Mouse (Mus musculus): Measurements from ENCODE around the gene 1600012H06Rik. TPM values are rescaled to one million over a fixed set of nuclear protein-coding genes. Genes with fewer than 3 reads are reported as not detected.
"Not testable (repeated sequence)": the region's sequence is repeated elsewhere in the genome, so short reads cannot be mapped to it uniquely, and the experiment has no call there.

Gene 1600012H06Rik
- polyA plus RNA-seq, 1 experiment from 2014 or later: 39.0 TPM

- no peak for ATAC-seq (ENCODE audit: low FRiP score, low TSS enrichment)
These were observed 11.5 kb upstream of the 1600012H06Rik start for GRCm38 (mm10) chr17:14931469-14931868.

GRCm38 (mm10) chr17:14935280-14935679 is 7.7 kb upstream of the 1600012H06Rik start:
- H3K27ac ChIP-seq (replicated peaks); H3K9me3 ChIP-seq (ENCODE audit: control insufficient read depth, low read length); H3K9ac ChIP-seq (ENCODE audit: low read length); H3K27me3 ChIP-seq (ENCODE audit: control insufficient read depth, insufficient read depth, low read length); DNase-seq (ENCODE audit: low spot score); H3K36me3 ChIP-seq (ENCODE audit: control insufficient read depth, insufficient read depth, low read length); H3K4me1 ChIP-seq (replicated peaks; ENCODE audit: control insufficient read depth, insufficient read depth); H3K4me2 ChIP-seq (replicated peaks; ENCODE audit: low read depth); ATAC-seq (ENCODE audit: low FRiP score, low TSS enrichment); H3K4me3 ChIP-seq (ENCODE audit: low read depth, low read length): not testable (repeated sequence)
- 47% methylated on average over 13 of the region's 14 CpGs for WGBS

More at GRCm38 (mm10) chr17:14931469-14931868, 11.5 kb upstream of the 1600012H06Rik start:
- Histone ChIP-seq H3K9me3 (ENCODE audit: control insufficient read depth, low read length) (no peaks in the 10 kb centered on the region), H3K4me2 (replicated peaks; ENCODE audit: low read depth) (no peak overlapping the region), H3K27me3 (ENCODE audit: control insufficient read depth, insufficient read depth, low read length) (no peaks in the 10 kb centered on the region), H3K36me3 (ENCODE audit: control insufficient read depth, insufficient read depth, low read length) (no peaks in the 10 kb centered on the region), H3K4me1 (replicated peaks; ENCODE audit: control insufficient read depth, insufficient read depth) (no peaks in the 10 kb centered on the region), H3K27ac (replicated peaks) (no peak overlapping the region), H3K4me3 (ENCODE audit: low read depth, low read length) (no peak overlapping the region), H3K9ac (ENCODE audit: low read length) (no peak overlapping the region)
- no peak for DNase-seq (ENCODE audit: low spot score)
- TF ChIP-seq CTCF (IDR thresholded peaks at IDR 0.05; ENCODE audit: low read depth) (no peak), EP300 (optimal IDR thresholded peaks at IDR 0.05) (no peak)
- WGBS: 81% methylated on average over 5 of the region's 5 CpGs

GRCm38 (mm10) chr17:14935841-14936605 is 7.0 kb upstream of the 1600012H06Rik start:
- H3K27me3 ChIP-seq (ENCODE audit: control insufficient read depth, insufficient read depth, low read length): no peaks in the 10 kb centered on the region
- no peak overlapping the region for H3K27ac ChIP-seq (replicated peaks)
- WGBS: 49% methylated on average over 5 of the region's 5 CpGs
- no peak overlapping the region for H3K4me3 ChIP-seq (ENCODE audit: low read depth, low read length)
- TF ChIP-seq CTCF (IDR thresholded peaks at IDR 0.05; ENCODE audit: low read depth) (no peak), EP300 (optimal IDR thresholded peaks at IDR 0.05) (no peak)
- DNase-seq (ENCODE audit: low spot score) (no peak), ATAC-seq (ENCODE audit: low FRiP score, low TSS enrichment) (no peak)
- H3K9me3 ChIP-seq (ENCODE audit: control insufficient read depth, low read length): no peaks in the 10 kb centered on the region
- H3K4me1 ChIP-seq (replicated peaks; ENCODE audit: control insufficient read depth, insufficient read depth): no peaks in the 10 kb centered on the region
- H3K36me3 ChIP-seq (ENCODE audit: control insufficient read depth, insufficient read depth, low read length): no peaks in the 10 kb centered on the region
- no peak overlapping the region for H3K9ac ChIP-seq (ENCODE audit: low read length)
- H3K4me2 ChIP-seq (replicated peaks; ENCODE audit: low read depth): no peak overlapping the region

- H3K27me3 ChIP-seq (ENCODE audit: control insufficient read depth, insufficient read depth, low read length); H3K4me1 ChIP-seq (replicated peaks; ENCODE audit: control insufficient read depth, insufficient read depth); H3K9me3 ChIP-seq (ENCODE audit: control insufficient read depth, low read length); ATAC-seq (ENCODE audit: low FRiP score, low TSS enrichment); H3K36me3 ChIP-seq (ENCODE audit: control insufficient read depth, insufficient read depth, low read length); H3K4me3 ChIP-seq (ENCODE audit: low read depth, low read length); H3K27ac ChIP-seq (replicated peaks); DNase-seq (ENCODE audit: low spot score): not testable (repeated sequence)
- Histone ChIP-seq H3K4me2 (replicated peaks; ENCODE audit: low read depth) (peak overlapping the region; percentile 94), H3K9ac (ENCODE audit: low read length) (peak overlapping the region; percentile 62; the same call in 1 of the 2 replicates)
- WGBS: 65% methylated on average over 6 of the region's 6 CpGs
These were observed 803 bp upstream of the 1600012H06Rik start for GRCm38 (mm10) chr17:14942181-14942580.

GRCm38 (mm10) chr17:14943729-14944059 is 710 bp downstream of the 1600012H06Rik start:
- Histone ChIP-seq H3K4me2 (replicated peaks; ENCODE audit: low read depth) (peak overlapping the region; percentile 94), H3K4me1 (replicated peaks; ENCODE audit: control insufficient read depth, insufficient read depth) (no peaks in the 10 kb centered on the region), H3K27ac (replicated peaks) (peak overlapping the region; percentile 90), H3K9me3 (ENCODE audit: control insufficient read depth, low read length) (no peaks in the 10 kb centered on the region), H3K9ac (ENCODE audit: low read length) (peak overlapping the region; percentile 89), H3K4me3 (ENCODE audit: low read depth, low read length) (peak overlapping the region; percentile 82), H3K27me3 (ENCODE audit: control insufficient read depth, insufficient read depth, low read length) (no peaks in the 10 kb centered on the region), H3K36me3 (ENCODE audit: control insufficient read depth, insufficient read depth, low read length) (no peaks in the 10 kb centered on the region)
- no peak for DNase-seq (ENCODE audit: low spot score)
- ATAC-seq (ENCODE audit: low FRiP score, low TSS enrichment): no peak; the same call in 1 of the 2 replicates
- 16% methylated on average over 16 of the region's 16 CpGs for WGBS
- TF ChIP-seq CTCF (IDR thresholded peaks at IDR 0.05; ENCODE audit: low read depth) (no peak), EP300 (optimal IDR thresholded peaks at IDR 0.05) (no peak)

- H3K9ac ChIP-seq (ENCODE audit: low read length): no peak overlapping the region
- 91% methylated on average over 1 of the region's 1 CpGs for WGBS
- no peak for ATAC-seq (ENCODE audit: low FRiP score, low TSS enrichment)
- H3K27me3 ChIP-seq (ENCODE audit: control insufficient read depth, insufficient read depth, low read length): no peaks in the 10 kb centered on the region
- H3K4me3 ChIP-seq (ENCODE audit: low read depth, low read length): no peak overlapping the region; the same call in 1 of the 2 replicates
- H3K4me2 ChIP-seq (replicated peaks; ENCODE audit: low read depth): peak overlapping the region; percentile 94
- no peak overlapping the region for H3K27ac ChIP-seq (replicated peaks)
- DNase-seq (ENCODE audit: low spot score): no peak
- no peak for TF ChIP-seq EP300 (optimal IDR thresholded peaks at IDR 0.05)
- no peak for TF ChIP-seq CTCF (IDR thresholded peaks at IDR 0.05; ENCODE audit: low read depth)
- H3K36me3 ChIP-seq (ENCODE audit: control insufficient read depth, insufficient read depth, low read length): no peaks in the 10 kb centered on the region
- H3K4me1 ChIP-seq (replicated peaks; ENCODE audit: control insufficient read depth, insufficient read depth): no peaks in the 10 kb centered on the region
- H3K9me3 ChIP-seq (ENCODE audit: control insufficient read depth, low read length): no peaks in the 10 kb centered on the region
These were observed 1.6 kb downstream of the 1600012H06Rik start for GRCm38 (mm10) chr17:14944551-14944950.

Data from stomach, postnatal 0 days (tissue).